Mouse (Mus musculus) lung, postnatal 10 days (tissue): ENCODE results near the gene Thrsp.

Experiments used
- DNase-seq: peaks from one replicate; pipeline ENCODE4 v3.0.0; 2021

Gene Thrsp

DNA sequence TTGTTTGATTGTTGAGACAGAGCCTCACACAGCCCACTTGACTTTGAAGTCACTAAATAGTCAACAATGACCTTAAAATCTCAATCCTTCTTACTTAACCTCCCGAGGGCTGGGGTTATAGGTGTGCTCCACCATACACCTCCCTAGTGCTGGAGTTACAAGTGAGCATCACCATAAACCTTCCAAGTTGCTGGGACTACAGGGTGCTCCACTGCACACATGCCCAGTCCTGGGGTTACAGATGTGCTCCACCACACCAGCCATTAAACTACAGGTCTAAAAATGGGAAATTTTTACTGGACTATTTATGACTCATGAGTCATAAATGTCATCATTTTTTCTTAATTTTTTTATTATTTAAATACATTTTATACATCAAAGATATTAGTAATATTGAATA lies 51.6 kb downstream of the Thrsp start:
- no peak for DNase-seq
